Mouse (Mus musculus): Measurements from ENCODE around the gene Zp3r. TPM values are rescaled to one million over a fixed set of nuclear protein-coding genes. Genes with fewer than 3 reads are reported as not detected.
A peak's percentile ranks its signal among the peaks of the same experiment; 100 is the strongest.

The Zp3r gene
- polyA plus RNA-seq, 1 experiment: not detected

DNA sequence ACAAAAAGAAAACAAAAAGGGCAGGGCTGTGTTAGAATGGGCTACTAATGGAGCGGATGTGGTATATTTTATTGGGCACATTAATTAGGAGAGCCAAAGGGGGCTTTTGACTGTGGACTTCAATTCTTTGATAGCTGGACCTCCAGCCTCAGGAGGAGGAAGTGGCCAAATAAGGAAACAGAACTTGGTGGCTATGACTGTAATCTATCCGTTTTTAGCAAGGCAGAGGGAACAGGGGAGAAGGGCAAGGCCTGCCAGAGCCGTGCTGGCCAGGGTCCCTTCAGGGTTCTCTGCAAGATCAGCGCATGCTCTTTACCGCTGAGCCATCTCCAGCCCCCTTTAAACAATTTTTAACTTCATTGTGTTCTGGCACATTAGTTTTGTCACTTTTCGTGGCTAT is 79.7 kb downstream of the Zp3r start:
- WGBS: 77% methylated on average over 6 of the region's 6 CpGs
- Histone ChIP-seq H3K4me3 (replicated peaks; ENCODE audit: insufficient read depth, low read depth, low read length) (no peak overlapping the region), H3K4me1 (ENCODE audit: control insufficient read depth, insufficient read depth, low read length) (no peaks in the 10 kb centered on the region), H3K27ac (ENCODE audit: insufficient read depth, low read length) (no peak overlapping the region), H3K27me3 (ENCODE audit: control insufficient read depth, insufficient read depth, low read length) (no peaks in the 10 kb centered on the region; the same call in 1 of the 2 replicates)
- DNase-seq: no peak
- TF ChIP-seq CTCF (IDR thresholded peaks at IDR 0.05; ENCODE audit: borderline replicate concordance, insufficient read depth, low read depth, low read length): no peak
- TF ChIP-seq POLR2A (IDR thresholded peaks at IDR 0.05; ENCODE audit: borderline replicate concordance, insufficient read depth, low read length): no peak

- DNase-seq: no peak
- H3K4me1 ChIP-seq (ENCODE audit: control insufficient read depth, insufficient read depth, low read length): no peaks in the 10 kb centered on the region
- H3K27me3 ChIP-seq (ENCODE audit: control insufficient read depth, insufficient read depth, low read length): no peaks in the 10 kb centered on the region; the same call in 1 of the 2 replicates
- no peak for TF ChIP-seq POLR2A (IDR thresholded peaks at IDR 0.05; ENCODE audit: borderline replicate concordance, insufficient read depth, low read length)
- H3K4me3 ChIP-seq (replicated peaks; ENCODE audit: insufficient read depth, low read depth, low read length): no peak overlapping the region
- H3K27ac ChIP-seq (ENCODE audit: insufficient read depth, low read length): no peak overlapping the region
- 67% methylated on average over 7 of the region's 7 CpGs for WGBS
Measured at GRCm38 (mm10) chr1:130549160-130549559, 80.3 kb downstream of the Zp3r start.

DNA sequence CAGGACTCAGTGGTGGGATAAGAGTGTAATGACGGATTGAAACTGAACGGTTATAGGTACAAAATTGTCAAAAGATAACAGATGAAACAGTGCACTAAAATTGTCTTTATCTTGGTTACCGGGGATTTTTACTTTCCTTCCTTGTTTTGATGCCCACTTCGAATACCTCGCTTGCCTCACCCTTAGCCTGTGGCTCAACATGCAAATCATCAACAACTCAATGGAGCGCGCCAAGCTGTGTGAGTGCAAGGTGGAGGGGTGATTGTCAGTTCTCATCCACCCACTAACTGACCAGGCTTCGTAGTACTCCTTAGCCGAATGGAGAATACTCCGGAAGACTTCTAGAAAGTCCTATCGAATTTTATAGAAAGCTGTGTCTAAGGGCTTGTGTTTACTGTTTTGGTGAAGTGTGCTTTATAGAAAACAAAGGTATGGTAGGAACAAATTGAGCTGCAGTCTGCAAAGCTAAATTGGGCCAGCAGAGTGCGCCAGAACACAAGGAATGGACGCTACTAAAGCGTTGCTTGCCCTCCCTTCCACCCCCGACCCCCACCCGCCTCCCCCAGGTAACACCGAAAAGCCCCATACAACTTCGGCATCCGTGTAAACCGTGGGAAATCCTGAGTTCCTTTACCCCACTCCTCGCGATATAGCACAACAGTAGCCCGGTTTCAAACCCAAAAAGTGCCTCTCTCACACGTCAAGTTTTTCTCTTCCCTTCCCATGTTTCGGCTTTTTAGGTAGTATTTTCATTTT is 81.6 kb downstream of the Zp3r start:
- WGBS: 25% methylated on average over 25 of the region's 25 CpGs
- H3K4me3 ChIP-seq (replicated peaks; ENCODE audit: insufficient read depth, low read depth, low read length): no peak overlapping the region
- no peak for TF ChIP-seq POLR2A (IDR thresholded peaks at IDR 0.05; ENCODE audit: borderline replicate concordance, insufficient read depth, low read length)
- TF ChIP-seq CTCF (IDR thresholded peaks at IDR 0.05; ENCODE audit: borderline replicate concordance, insufficient read depth, low read depth, low read length): peak; percentile 61; the same call in 1 of the 2 replicates
- no peak overlapping the region for H3K27ac ChIP-seq (ENCODE audit: insufficient read depth, low read length)
- no peaks in the 10 kb centered on the region for H3K4me1 ChIP-seq (ENCODE audit: control insufficient read depth, insufficient read depth, low read length)
- DNase-seq: peak; percentile 4 to 14
- no peaks in the 10 kb centered on the region; the same call in 1 of the 2 replicates for H3K27me3 ChIP-seq (ENCODE audit: control insufficient read depth, insufficient read depth, low read length)

Other genes with a start within 250 kb of the Zp3r start
- not detected in 2 replicates for gene Cd55b, start 206.6 kb downstream of the Zp3r start, polyA plus RNA-seq (2012; rRNA removed)
- gene Cd55, start 166.9 kb downstream of the Zp3r start, polyA plus RNA-seq (2012; rRNA removed): 4.1 and 4.8 TPM in 2 replicates
- gene C4bp, start 32.0 kb upstream of the Zp3r start, polyA plus RNA-seq (2012; rRNA removed): not detected in 2 replicates
- not detected in 2 replicates for gene Gm29427, start 86.2 kb upstream of the Zp3r start, polyA plus RNA-seq (2012; rRNA removed)
- 7.6 and 7.8 TPM in 2 replicates for gene Yod1, start 87.7 kb upstream of the Zp3r start, polyA plus RNA-seq (2012; rRNA removed)
- 42.6 and 42.8 TPM in 2 replicates for gene Pfkfb2, start 99.6 kb upstream of the Zp3r start, polyA plus RNA-seq (2012; rRNA removed)
- 2.9 TPM in 2 replicates for gene AA986860, start 102.4 kb upstream of the Zp3r start, polyA plus RNA-seq (2012; rRNA removed)
- 0.07 TPM in 1 of 2 replicates, not detected in the other for gene Fcamr, start 171.3 kb upstream of the Zp3r start, polyA plus RNA-seq (2012; rRNA removed)
- gene Pigr, start 197.1 kb upstream of the Zp3r start, polyA plus RNA-seq (2012; rRNA removed): 0.05 and 0.16 TPM in 2 replicates
- gene Fcmr, start 236.0 kb upstream of the Zp3r start, polyA plus RNA-seq (2012; rRNA removed): 0.82 and 1.1 TPM in 2 replicates